Mouse (Mus musculus) spleen, adult 2 months (tissue): ENCODE data around the gene Rnf223. TPM values are rescaled to one million over a fixed set of nuclear protein-coding genes. Genes with fewer than 3 reads are reported as not detected.

ENCODE experiments used
- DNase-seq, 2 experiments: peaks; one replicate each; pipeline versions ENCODE4 v3.0.0 to v3.0.0-alpha.2; 2012 to 2021; ENCODE audit warnings: low spot score in 2 of 2, low read depth in 1 of 2
- H3K27ac ChIP-seq: fragments of 200-500 bp; 2 replicates; pipeline ENCODE4 v1.5.1; 2012; ENCODE audit warnings: low read length, inconsistent platforms; ENCODE audit not compliant: insufficient read depth
- H3K27me3 ChIP-seq: fragments of 200-500 bp; 2 replicates; pipeline ENCODE4 v1.6.1; 2012; ENCODE audit warnings: mild to moderate bottlenecking, moderate library complexity, low read length, inconsistent platforms; ENCODE audit not compliant: control insufficient read depth, insufficient read depth
- H3K36me3 ChIP-seq: fragments of 200-500 bp; 2 replicates; pipeline ENCODE4 v1.6.1; 2012; ENCODE audit warnings: mild to moderate bottlenecking, low read length, inconsistent platforms; ENCODE audit not compliant: control insufficient read depth, insufficient read depth
- H3K4me1 ChIP-seq: fragments of 200-500 bp; 2 replicates; pipeline ENCODE4 v1.6.1; 2011; ENCODE audit warnings: inconsistent platforms; ENCODE audit not compliant: control insufficient read depth, insufficient read depth, insufficient read length
- H3K4me3 ChIP-seq: fragments of 200-500 bp; 2 replicates; pipeline ENCODE4 v1.5.1; 2011; ENCODE audit warnings: mild to moderate bottlenecking, inconsistent platforms; ENCODE audit not compliant: insufficient read depth, insufficient read length; ENCODE audit errors: extremely low read depth
- CTCF ChIP-seq: fragments of 200-500 bp; IDR thresholded peaks from 2 replicates; pipeline ENCODE4 v1.5.1; 2011; ENCODE audit warnings: mild to moderate bottlenecking, inconsistent platforms; ENCODE audit not compliant: insufficient read depth, insufficient read length, insufficient replicate concordance; ENCODE audit errors: extremely low read depth
- POLR2A ChIP-seq: fragments of 200-500 bp; IDR thresholded peaks from 2 replicates; pipeline ENCODE4 v1.6.1; 2011; ENCODE audit warnings: low read depth, low read length, inconsistent platforms
- WGBS: fragments of 180-500 bp; shearing (Covaris S2); methylation state at CpG from one replicate; pipeline ENCODE4 v1.1.7; 2018; 5-methylcytosine and 5-hydroxymethylcytosine counted together
- polyA plus RNA-seq: library from polyadenylated mRNA; depleted of rRNA; stranded (reverse); fragments of >200 nt; gene quantifications from 2 replicates; pipeline ENCODE4 v1.2.3, GENCODE M21; 2012; rRNA removed

The Rnf223 gene
- polyA plus RNA-seq, 1 experiment, result 0.67 TPM

DNA sequence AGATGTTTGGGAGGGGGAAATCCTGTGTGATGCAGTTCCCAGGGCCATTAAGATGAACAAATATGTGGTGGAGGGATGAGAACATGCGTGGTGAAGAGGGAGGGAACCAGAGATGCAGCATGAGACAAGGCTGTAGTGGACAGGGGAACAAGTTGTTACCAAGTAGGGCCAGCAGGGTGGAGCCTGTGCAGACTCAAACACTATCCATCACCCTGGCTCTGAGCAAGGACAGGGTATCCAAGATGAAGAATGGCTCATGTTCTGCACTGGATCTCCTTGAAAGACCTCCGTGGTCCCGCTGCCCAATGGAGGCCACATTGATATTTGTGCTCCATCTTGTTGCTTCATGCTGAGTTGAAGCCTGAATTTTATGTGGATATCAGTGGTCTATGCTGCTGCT is 24.5 kb downstream of the Rnf223 start:
- DNase-seq, result no peak
- Histone ChIP-seq H3K27me3 (no peaks in the 10 kb centered on the region), H3K4me3 (no peak overlapping the region), H3K27ac (no peak overlapping the region), H3K36me3 (no peaks in the 10 kb centered on the region), H3K4me1 (no peaks in the 10 kb centered on the region)
- TF ChIP-seq CTCF (no peak), POLR2A (no peak)
- WGBS, result 91% methylated on average over 3 of the region's 3 CpGs

DNA sequence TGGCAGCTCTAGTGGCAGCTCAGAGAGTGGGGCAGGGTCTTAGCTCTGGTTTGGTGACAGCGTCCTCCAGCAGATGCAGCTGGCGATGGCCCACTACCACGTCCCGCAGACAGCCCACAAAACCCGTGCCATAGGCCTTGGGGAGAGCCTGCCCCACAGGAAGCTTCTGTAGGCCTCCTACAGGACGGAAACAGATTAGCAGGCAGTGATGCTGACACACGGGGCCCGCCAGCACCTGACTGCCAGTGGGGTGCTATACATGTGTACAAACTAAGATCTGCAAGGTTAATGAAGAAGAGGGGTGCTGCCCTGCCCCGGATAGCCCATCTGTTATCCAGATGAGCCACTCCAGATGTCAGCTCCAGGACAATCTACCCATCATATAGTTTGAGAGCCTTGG is 36.2 kb downstream of the Rnf223 start:
- Histone ChIP-seq H3K36me3 (no peaks in the 10 kb centered on the region), H3K27ac (no peak overlapping the region), H3K4me1 (no peaks in the 10 kb centered on the region), H3K27me3 (no peaks in the 10 kb centered on the region), H3K4me3 (no peak overlapping the region)
- no peak for DNase-seq
- WGBS, result 65% methylated on average over 9 of the region's 9 CpGs
- TF ChIP-seq POLR2A (no peak), CTCF (no peak)

DNA sequence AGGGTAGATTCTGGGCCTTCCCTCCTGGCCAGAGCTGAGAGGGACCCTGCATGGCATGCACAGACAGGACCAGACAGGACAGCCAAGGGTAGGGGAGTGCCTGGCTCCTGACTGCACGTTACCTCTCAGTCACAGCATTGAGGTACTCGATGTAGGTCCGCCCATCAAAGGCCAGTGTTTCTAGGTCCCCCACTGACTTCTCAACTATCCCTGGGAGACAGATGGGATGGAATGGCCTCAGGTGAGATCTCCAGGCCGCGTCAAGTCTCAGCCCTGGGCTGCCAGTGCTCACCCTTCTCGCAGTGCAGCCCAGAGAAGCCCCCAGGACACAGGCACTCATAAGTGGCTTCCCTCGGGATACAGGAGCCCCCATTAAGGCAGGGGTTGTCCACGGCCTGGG is 38.3 kb downstream of the Rnf223 start:
- TF ChIP-seq POLR2A (no peak), CTCF (no peak)
- 95% methylated on average over 8 of the region's 8 CpGs for WGBS
- Histone ChIP-seq H3K27ac (no peak overlapping the region), H3K4me3 (no peak overlapping the region), H3K27me3 (no peaks in the 10 kb centered on the region), H3K36me3 (no peaks in the 10 kb centered on the region), H3K4me1 (no peaks in the 10 kb centered on the region)
- no peak for DNase-seq

DNA sequence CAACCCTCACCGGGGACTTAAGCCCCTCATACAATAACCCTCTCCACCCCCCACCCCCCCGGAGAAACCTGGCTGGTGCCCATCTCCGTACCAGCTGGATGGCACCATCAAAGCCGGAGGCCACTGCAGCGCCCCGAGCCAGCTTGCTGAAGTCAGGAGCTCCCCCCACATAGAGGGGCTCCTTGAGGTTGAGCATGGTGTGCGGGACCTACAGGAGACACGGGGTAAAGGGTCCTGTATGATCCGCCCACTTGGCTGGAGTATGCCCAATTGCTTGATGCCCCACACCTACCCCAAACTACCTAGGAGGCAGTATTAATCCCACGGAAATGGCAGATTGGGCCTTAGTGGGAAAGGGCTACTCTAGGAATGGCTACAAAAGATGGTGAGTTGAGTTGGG is 38.8 kb downstream of the Rnf223 start:
- no peak for TF ChIP-seq POLR2A
- no peak for TF ChIP-seq CTCF
- H3K27ac ChIP-seq, result no peak overlapping the region
- no peaks in the 10 kb centered on the region for H3K36me3 ChIP-seq
- no peaks in the 10 kb centered on the region for H3K4me1 ChIP-seq
- no peak overlapping the region for H3K4me3 ChIP-seq
- 92% methylated on average over 10 of the region's 10 CpGs for WGBS
- DNase-seq, result no peak
- no peaks in the 10 kb centered on the region for H3K27me3 ChIP-seq

DNA sequence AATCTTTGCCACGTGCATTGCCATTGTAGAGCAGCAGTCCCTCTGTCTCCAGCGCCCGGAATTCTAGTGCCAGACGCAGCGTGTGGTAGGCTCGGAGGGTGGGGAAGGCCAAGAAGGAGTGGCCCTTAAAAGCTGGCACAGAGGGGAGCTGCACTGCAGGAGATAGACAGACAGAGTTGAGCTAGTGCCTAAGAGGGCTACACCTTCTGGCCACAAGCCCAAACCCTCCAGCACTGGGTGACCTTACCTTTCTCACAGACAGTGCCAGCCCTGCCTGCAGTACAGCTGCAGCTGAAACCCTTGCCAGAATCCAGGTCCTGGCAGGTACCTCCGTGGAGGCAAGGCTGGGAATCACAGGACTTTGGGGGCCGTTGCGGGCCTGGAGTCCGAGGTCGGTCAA is 41.5 kb downstream of the Rnf223 start:
- no peak overlapping the region for H3K27ac ChIP-seq
- H3K27me3 ChIP-seq, result no peaks in the 10 kb centered on the region
- no peak overlapping the region for H3K4me3 ChIP-seq
- DNase-seq, result no peak
- WGBS, result 91% methylated on average over 11 of the region's 11 CpGs
- no peaks in the 10 kb centered on the region for H3K4me1 ChIP-seq
- TF ChIP-seq POLR2A (no peak), CTCF (no peak)
- no peaks in the 10 kb centered on the region for H3K36me3 ChIP-seq

DNA sequence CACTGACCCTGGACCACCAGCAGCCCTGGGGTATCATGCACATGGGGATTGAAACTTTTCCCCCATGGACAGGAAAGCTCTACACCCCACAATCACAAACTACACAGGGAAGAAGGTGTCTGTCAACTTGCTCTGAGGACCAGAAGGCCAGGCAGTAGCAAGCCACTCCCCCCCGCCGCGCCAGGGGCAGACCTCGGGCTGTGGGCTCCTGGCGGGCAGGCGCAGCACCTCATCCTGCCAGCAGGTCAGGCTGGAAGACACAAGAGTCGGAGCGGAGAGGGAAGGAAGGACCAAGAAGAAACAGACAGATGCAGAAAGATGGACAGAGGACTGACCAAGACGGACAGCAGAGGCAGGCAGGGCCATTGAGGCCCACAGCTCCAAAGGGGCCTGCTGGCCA is 47.3 kb downstream of the Rnf223 start:
- H3K27ac ChIP-seq, result no peak overlapping the region
- no peak for DNase-seq
- no peaks in the 10 kb centered on the region for H3K27me3 ChIP-seq
- no peak overlapping the region for H3K4me3 ChIP-seq
- 93% methylated on average over 9 of the region's 9 CpGs for WGBS
- no peak for TF ChIP-seq CTCF
- no peak for TF ChIP-seq POLR2A
- no peaks in the 10 kb centered on the region for H3K4me1 ChIP-seq
- H3K36me3 ChIP-seq, result no peaks in the 10 kb centered on the region

Other genes with a start within 250 kb of the Rnf223 start
- gene Pusl1, start 238.7 kb upstream of the Rnf223 start, polyA plus RNA-seq, result 48.8 and 70.1 TPM in 2 replicates
- 29.1 and 31.9 TPM in 2 replicates for gene Acap3, start 238.7 kb upstream of the Rnf223 start, polyA plus RNA-seq
- gene Ube2j2, start 186.7 kb upstream of the Rnf223 start, polyA plus RNA-seq, result 53.6 and 113 TPM in 2 replicates
- gene C1qtnf12, start 168.2 kb upstream of the Rnf223 start, polyA plus RNA-seq, result 21.6 and 50.1 TPM in 2 replicates
- gene B3galt6, start 137.9 kb upstream of the Rnf223 start, polyA plus RNA-seq, result 4.9 and 7.6 TPM in 2 replicates
- 33.5 and 35.7 TPM in 2 replicates for gene Sdf4, start 137.6 kb upstream of the Rnf223 start, polyA plus RNA-seq
- gene Tnfrsf4, start 116.7 kb upstream of the Rnf223 start, polyA plus RNA-seq, result 20.7 and 34.3 TPM in 2 replicates
- 29.9 and 38.2 TPM in 2 replicates for gene Tnfrsf18, start 104.3 kb upstream of the Rnf223 start, polyA plus RNA-seq
- gene Ttll10, start 71.1 kb upstream of the Rnf223 start, polyA plus RNA-seq, result 0.07 TPM in 1 of 2 replicates, not detected in the other
- gene 9430015G10Rik, start 20.5 kb upstream of the Rnf223 start, polyA plus RNA-seq, result 31.5 and 38.4 TPM in 2 replicates
- 21.2 and 23.8 TPM in 2 replicates for gene Agrn, start 67.0 kb downstream of the Rnf223 start, polyA plus RNA-seq
- gene Isg15, start 70.3 kb downstream of the Rnf223 start, polyA plus RNA-seq, result 25.2 and 32.2 TPM in 2 replicates
- 10.6 TPM in 2 replicates for gene AW011738, start 72.8 kb downstream of the Rnf223 start, polyA plus RNA-seq
- 0.87 and 1.0 TPM in 2 replicates for gene Perm1, start 85.4 kb downstream of the Rnf223 start, polyA plus RNA-seq
- 54.7 and 62.7 TPM in 2 replicates for gene Plekhn1, start 104.3 kb downstream of the Rnf223 start, polyA plus RNA-seq
- 83.1 and 103 TPM in 2 replicates for gene Noc2l, start 105.5 kb downstream of the Rnf223 start, polyA plus RNA-seq
- 14.8 and 17.3 TPM in 2 replicates for gene Samd11, start 125.1 kb downstream of the Rnf223 start, polyA plus RNA-seq
- not detected in 2 replicates for gene Vmn2r-ps159, start 200.6 kb downstream of the Rnf223 start, polyA plus RNA-seq